Mouse (Mus musculus): ENCODE measurements around the gene Syt8. TPM values are rescaled to one million over a fixed set of nuclear protein-coding genes. Genes with fewer than 3 reads are reported as not detected.
"Not testable (repeated sequence)": the region's sequence is repeated elsewhere in the genome, so short reads cannot be mapped to it uniquely, and the experiment has no call there.

Gene Syt8
- total RNA-seq (2021), result not detected
- long read RNA-seq, experiment 1, partial matches to known transcripts, result 0 of 1 reads
- long read RNA-seq, experiment 1, other reads (novel, unspliced or antisense), result 1 of 1 reads
- long read RNA-seq, experiment 2, result 0 reads

DNA sequence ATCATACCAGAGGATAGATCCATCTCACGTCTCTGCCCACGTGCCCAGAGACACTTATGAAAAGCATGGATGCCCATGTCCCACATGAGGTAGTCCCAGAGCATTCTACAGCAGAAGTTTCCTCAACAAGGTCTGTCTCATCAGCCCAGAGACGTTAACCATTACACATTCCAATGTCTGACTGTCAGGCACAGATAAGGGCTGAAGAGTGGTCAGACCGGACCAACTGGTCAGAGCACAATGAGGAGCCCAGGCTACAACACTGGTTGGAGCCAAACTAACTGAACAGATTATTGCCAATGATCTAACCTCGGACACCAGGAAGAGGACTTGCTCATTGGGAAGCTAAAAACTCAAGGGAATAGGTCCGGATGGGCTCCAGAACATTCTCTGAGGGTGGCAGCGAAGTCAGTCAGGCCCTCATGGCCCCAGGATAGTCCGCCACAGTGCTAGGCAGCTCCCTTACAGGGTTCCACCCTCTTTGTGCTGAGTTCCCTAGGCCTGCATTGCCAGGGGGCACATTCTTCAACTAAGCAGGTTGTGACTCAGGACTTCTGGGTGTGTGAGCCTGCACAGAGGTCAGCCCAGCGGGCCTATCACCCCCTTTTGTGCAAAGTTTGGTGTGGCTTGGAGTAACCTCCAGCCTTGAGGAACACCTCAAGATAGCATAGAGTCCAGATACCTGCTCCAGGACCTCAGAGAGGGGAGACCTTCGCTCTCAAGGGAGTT lies at the start of gene Syt8:
Syt8 (plus strand) TSS at position 714 of the 729 bp plus-strand sequence.
- DNase-seq (ENCODE audit: low spot score), result no peak

DNA sequence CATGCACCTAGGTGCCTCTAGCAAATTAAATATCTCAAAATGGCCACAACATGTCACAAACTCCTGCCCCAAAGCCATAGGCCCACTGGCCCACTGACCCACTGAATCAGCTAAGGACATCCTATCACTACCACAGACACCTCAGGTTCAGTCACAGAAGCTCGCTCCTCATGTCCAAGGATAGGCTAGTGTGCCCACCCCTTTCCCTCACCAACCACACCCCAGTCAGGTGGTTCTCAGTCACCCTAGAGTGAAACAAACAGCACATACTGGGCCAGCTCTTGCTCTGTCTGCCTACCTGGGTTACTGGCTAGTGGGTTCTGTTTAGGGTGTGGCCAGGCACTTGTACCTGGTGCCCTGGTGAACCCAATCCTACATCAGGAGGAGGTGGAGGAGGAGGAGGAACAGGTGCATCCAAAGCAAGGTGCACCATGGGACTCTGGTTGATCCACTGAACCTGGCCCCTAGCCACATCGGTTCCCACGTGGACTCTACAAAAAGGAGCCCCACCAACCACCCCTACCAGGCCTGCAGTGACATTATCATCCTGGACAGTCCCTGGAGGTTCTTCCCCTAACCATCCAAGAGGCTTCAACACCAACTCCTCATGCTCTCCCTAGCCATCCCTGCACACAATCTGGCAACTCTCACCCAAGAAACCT lies 48.8 kb upstream of the Syt8 start:
- no peak for DNase-seq (ENCODE audit: low spot score)

DNA sequence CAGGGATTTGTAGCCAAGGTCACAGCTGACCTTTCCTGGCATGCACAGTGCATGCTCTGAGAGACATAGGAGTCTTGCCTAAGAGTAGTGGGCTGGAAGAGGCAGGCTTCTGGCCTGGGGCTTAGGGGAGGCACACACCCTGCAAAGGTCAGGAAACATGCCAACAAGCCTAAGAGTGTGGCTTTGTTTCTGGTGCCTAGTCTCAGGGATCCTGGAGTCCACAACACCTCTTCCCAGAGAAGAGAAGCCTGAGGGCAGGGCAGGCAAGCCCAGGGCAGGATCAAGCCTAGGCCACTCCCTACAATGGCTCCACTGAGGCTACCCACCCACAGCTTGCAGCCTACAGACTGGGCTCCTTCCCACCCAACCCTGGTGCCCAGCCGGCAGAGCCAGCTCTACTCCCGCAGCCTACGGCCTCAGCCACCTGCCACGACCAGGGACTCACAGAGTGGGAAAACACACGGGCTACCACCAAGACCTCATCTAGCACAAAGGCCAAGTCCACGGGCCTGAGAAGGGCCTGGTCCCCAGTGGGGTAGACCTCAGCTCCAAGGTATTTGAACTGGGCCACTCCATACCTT lies 47.9 kb upstream of the Syt8 start:
- DNase-seq (ENCODE audit: low spot score), result peak; percentile 48

DNA sequence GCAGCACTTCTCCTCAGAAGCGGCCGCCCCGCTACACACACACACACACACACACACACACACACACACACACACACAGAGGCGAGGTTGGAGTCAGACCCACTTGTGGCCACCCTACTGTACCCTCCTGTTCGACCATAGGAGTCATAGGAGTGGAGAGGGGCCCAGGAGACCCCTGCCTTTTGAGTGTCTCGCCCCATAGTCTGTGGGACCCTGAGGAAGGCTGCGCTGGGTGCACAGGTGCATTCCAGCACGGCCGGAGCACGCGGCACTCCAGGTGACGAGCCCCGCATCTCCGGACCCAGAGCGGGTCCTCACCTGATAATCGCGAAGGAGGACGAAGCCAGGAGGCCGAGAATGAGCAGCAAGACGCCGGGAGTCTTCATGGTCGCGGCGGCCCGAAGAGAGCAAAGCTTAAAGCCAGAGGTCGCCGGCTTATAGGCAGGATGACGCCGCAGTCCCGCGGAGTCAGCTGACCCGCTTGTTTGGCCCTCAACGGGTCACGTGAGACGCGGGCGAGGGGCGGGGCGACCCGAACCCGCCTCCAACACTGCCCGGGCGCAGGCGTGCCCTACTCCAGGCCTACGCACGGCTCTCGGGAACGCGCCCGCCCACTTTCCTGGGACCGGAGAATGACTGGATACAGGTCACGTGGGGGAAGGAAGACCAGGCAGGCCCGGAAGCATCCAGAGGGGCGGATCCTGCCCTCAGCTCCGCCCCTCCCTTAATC lies 47.1 kb upstream of the Syt8 start, which contains the start of gene Ctsd:
Ctsd (minus strand) TSS at position 620 of the 730 bp plus-strand sequence.
- DNase-seq (ENCODE audit: low spot score), result peak; percentile 98

DNA sequence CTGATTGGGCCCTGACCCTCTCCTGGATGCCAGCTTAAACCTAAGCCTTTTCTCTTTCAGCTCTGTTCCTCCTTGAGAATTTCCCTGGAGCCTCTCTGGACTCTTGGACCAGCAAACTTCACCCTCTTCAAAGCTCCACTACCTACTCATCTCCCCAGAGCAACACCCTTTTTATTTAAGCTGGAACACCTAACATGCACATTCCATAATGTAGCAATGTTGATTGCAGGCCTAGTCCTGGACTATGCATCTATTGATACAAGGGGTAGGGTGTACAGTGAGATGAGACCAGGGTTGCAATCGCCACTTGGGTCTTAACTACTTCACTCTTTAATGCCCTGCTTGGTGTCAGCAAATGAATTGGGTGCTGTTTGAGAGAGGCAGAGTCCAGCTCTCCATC lies 46.5 kb upstream of the Syt8 start:
- no peak for DNase-seq (ENCODE audit: low spot score)

DNA sequence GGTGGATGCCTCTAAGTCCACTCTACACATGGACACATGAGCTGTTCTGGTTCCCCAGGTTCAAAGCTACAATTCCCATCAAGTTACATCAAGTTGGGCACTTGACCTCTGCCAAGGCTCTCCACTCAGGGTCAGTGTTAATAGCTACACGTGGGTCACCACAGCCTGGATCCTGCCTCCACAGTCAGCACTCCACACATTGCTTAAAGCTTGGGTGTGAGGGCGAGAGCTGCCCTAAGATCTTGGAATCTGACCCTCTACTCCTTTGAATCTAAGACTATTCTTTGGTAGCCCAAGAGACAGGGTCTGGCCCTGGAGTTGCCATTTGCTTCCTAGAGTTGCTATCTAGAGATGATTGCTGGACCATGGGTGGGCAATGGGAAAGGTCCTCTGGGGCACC lies 45.9 kb upstream of the Syt8 start:
- no peak for DNase-seq (ENCODE audit: low spot score)

DNA sequence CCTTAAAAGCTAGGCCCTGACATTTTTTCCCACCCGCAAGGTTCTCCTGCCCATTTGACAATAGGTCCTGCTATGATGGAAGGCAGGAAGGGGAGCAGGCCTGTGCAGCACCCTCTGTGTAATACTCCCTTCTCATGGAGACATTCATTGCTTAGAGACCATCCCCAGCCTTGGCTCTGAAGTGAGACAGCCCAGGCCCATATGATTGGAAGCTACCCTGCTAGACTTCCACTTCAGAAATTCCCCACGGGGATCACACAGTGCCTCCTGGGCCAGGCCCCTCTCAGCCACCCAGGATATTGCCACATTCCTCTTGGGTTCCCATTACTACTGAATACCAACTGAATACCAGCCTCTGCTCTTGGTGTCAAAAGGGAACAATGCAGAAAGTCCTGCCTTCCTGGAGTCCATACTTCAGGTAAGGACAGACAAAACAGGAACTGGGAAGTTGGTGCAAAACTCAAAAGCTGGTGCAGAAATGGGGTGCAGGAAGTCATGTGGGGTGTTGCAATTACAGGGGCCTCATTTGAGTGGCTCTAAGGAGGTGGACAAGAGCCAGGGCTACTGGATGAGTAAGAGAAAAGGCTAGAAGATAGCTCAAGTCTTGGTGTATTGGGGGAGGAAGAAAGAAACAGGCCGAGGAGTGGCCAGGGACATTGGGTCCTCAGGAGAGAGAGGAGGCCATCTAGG lies 44.5 kb upstream of the Syt8 start:
- no peak for DNase-seq (ENCODE audit: low spot score)

DNA sequence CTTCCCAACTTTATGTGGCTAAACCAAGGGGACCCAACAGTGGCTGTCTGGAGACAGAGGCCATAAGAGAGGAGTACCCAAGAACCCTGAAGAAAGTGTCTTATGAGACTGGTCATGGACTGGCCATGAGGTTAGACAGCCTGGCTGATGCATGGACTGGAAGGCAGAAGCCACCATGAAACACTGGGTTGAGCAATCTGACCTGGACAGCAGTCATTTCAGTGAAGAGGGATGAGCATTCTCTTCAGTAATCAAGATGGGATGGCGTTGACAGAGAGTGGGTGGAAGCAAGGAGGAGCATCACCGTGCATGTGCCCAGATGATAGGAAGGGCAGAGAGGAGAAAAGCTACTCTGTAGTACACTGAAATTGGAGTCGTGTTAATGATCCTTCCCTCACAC lies 43.5 kb upstream of the Syt8 start:
- DNase-seq (ENCODE audit: low spot score), result no peak

DNA sequence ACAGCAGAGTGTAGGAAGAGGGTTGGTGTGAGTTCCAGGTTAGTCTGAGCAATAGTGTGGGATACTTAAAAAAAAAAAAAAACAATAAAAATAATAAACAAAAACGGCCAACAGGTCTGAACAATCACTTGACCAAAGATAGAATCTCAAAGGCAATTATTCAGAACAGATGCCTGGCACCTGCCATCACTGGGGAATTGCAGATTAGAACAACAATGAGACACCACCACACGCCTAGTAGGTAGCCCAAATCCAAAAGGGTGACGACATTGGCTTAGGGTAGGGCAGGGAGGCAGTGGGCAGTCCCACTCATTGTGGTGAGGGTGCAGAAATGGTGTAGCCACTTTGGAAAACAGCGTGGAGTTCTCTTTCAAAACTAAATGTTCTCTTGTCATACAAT lies 43.0 kb upstream of the Syt8 start:
- no peak for DNase-seq (ENCODE audit: low spot score)

DNA sequence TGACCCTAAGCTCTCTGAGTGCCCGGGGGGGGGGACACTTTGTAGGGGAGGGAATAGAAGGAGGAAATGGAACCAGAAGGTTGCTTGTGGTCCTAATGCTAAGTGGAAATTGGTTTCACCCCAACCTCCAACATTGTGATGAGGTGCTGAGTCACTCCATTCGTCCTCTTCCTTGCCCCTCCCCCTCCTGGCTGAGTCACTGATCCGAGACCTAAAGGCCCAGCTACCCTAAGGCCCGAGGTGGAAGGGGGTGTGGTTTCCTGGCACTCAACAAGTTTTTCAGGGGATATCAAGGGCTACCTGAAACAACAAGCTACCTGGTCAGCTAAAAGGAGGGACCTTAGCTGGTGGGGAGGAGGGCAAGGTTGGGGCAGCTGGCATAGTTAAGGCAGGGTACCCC lies 41.5 kb upstream of the Syt8 start:
- no peak for DNase-seq (ENCODE audit: low spot score)

DNA sequence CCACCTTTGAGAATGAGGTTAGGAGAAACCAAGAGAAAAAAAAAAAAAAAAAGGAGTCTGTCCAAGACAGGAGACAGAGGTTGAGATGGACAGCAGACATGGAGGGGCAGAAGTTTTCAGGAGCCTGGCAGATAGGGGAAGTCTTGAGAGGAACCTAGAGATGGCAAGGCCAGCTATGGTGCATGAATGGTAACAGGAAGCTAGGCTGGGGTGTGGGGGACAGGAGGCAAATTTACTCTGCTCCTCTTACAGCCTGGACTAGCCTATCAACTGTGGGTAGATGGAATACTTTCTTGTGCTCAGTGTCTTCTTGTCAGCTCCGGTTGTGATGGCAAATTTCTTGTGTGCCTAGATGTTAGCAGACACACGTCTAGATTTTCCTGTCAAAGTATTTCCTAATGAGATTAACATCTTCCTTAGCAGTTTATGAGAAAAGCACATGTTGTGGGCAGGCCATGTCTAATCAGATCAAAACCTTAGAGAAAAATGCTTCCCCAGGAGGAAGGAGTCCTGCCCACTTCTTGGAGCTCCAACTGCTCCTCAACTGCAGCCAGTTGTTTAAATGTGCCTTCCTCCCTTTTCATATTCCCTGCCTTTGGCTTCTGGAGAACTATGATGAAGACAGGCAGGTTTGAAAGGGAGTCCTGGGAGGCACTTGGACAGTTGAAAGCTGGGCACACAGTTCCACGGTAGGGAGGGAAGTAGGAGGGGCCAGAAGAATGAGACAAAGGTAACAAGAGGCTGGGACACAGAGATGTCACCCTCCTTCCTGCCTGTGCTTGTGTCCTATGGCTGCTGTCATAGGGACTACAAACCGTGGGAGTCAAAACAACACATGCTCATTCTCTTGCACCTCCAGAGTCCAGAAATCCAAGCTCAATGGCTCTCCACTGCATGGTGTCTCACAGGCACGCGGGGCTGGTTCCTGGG lies 40.1 kb upstream of the Syt8 start:
- no peak for DNase-seq (ENCODE audit: low spot score)

DNA sequence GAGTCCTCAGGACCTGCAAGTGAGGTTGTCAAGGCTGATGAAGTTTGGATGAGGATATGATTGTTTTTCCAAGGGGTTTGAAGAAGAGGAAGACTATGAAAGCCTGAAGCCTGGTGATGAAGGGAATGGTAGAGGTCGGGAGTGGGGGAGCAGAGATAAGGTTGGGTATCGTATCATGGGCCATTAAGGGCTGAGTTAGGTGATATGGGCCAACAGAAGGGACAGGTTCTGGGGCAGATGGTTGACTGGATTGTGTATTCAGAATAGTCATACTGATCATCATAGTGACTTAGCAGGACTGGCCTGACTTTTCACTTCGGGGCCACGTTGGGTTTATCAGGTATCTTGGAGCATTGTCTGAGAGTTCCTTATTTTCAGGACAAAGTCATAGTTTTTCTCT lies 39.2 kb upstream of the Syt8 start:
- no peak for DNase-seq (ENCODE audit: low spot score)

DNA sequence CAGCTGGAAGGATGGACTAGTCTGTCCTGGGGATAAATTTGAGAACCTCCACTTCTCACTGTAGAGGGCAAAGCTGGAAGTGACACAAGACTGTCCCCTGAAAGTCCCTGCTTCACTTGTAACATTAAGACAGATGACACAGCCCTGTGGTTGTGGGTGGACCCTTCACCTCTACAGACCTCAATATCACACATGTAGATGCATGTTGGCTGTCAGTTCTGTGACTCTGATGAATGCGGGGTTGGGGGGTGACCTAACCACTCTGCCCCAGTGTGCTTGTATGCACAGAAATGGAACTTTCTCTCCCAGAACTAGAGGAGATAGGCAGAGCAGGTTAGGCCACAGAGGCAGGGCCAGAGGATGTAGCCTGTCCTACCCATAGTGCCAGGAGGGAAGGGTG lies 38.0 kb upstream of the Syt8 start:
- no peak for DNase-seq (ENCODE audit: low spot score)

DNA sequence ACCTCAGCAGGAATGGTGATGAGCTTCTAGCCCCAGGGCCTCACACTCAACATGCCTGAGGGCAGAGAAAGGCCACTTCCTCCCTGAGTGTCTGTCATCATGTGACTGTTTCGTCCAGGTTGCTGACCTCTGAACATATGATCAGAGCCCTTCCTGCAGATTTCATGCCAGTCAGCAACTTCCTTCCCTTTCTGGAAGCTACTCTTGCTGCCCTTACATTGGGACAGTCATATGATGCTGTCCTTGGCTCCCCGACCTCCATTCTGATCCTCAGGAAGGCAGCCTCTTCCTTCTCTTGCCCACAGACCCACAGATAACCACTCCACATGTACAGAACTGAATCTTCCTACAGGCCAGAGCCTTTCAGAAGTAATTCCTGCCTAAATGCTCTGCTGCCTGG lies 36.6 kb upstream of the Syt8 start:
- DNase-seq (ENCODE audit: low spot score), result no peak

DNA sequence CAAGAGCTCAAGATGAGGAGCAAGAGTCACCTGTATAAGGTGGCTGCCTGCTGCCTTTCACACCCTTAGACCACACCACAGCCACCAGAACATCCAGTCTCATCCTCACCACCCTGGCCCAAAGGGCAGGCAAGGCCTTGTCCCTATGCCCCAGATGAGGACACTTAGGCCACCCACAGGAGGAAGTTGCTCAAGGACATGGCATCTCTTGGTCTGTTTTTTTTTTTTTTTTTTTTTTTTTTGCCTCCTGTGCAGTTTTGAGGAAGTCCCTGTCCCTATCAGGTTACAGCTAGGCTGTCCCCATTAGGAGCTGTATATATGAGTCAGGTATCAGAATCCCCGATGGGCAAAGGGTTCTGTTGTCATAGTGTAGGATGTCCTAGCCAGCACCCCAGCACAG lies 35.4 kb upstream of the Syt8 start:
- no peak for DNase-seq (ENCODE audit: low spot score)

DNA sequence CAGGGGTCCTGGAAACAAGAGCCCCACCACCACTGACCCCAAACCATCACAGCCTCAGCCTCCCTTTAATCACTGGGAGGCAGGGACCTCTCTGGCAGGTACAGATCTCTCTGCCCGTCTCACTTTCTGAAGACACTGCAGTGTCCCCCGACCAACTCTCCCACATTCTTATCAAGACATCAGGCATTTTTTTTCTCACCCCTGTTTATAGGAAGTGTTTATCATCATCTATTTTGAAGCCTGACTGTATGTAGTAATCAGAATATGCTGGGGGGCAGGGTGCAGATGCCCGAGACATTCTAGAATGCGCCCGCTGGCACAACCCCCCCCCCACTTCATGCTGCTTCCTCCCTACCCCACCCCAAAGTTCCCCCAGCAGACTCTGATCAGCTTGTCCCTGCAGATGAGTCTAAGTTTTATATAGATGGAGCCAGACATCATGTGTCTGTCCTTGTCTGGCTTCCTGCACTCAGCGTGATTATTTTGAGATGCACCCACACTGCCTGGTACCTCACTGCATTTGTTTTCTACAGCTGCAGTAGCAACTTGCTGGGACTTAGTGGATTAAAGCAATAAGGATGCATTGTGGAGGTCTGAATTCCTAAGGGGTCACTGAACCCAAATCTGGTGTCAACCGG lies 34.4 kb upstream of the Syt8 start:
- DNase-seq (ENCODE audit: low spot score), result no peak

DNA sequence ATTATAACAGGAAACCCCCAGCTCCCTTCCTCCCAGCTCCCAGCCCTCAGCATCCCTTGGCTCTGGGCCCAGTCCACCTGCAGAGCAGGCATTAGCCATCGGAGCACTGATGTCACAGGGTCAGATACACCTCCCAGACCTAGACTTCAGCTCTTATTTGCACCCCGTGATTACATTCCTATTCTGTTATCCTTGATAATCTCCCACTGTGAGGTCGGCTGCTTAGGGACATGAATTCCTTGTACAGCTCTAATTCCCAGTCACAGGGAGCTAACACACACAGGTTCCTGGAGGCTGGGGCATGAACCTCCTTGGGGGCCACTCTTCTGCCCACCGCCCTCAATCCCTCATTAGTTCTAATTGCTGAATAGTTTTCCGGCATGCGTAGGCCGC lies 33.9 kb upstream of the Syt8 start:
- DNase-seq (ENCODE audit: low spot score), result no peak

DNA sequence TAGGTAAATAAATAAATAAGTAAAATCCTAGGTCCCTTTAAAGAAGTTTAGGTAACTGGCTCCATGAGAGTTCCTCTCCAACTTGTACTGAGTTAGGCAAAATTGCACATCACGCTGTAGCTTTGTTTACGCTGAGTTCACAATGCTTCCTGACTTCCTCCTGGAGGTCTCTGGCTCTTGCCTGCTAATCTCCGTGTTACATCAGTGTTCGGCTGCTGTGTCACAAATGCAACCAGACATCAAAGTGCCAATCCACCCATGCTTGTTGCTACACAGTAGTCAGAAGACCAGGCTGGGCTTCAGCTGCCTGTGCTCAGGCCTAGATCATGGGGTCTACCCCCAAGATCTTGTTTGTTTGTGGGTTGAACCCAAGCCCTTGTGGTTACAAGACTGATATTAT lies 31.1 kb upstream of the Syt8 start:
- DNase-seq (ENCODE audit: low spot score), result no peak

DNA sequence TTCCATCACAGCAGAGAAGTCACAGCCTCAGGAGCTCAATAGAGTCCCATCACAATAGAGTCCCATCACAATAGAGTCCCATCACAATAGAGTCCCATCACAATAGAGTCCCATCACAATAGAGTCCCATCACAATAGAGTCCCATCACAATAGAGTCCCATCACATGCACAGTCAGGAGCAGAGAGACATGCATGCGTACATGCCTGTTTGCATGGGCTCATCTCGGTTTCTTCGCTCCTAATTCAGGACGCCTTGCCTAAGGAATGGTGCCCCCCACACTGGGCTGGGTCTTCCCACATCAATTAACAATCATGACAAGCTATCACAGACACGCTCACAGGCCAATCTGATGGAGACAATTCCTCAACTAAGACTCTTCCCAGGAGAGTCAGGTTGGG lies 29.5 kb upstream of the Syt8 start:
- DNase-seq (ENCODE audit: low spot score), result not testable (repeated sequence)

DNA sequence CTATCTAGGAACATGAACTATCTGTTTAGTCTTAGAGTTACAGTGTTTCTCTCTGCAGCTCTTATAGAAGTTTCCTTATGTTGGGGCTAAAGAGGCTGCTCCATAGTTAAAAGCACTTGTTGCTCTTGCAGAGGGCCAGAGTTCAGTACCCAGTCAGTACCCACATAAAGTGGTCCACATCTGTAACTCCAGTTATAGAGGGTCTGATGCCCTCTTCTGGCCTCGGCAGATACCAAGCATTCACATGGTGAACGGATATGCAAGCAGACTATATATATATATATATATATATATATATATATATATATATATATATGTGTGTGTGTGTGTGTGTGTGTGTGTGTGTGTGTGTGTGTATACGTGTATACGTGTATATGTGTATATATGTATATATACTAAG lies 26.7 kb upstream of the Syt8 start:
- DNase-seq (ENCODE audit: low spot score), result no peak

All from gastrocnemius, adult 18-20 months (tissue).